Mouse (Mus musculus) CH12.LX (cell line): Measurements from ENCODE around the gene Gli3. TPM values are rescaled to one million over a fixed set of nuclear protein-coding genes. Genes with fewer than 3 reads are reported as not detected.

ENCODE experiments used
- DNase-seq: peaks from one replicate; pipeline ENCODE4 v3.0.0-alpha.2; 2013; ENCODE audit errors: extremely low read depth
- H3K27ac ChIP-seq: 2 replicates; pipeline ENCODE4 v1.5.1; 2012; ENCODE audit warnings: low read depth, mild to moderate bottlenecking, control low read depth, moderate library complexity; ENCODE audit not compliant: insufficient read depth
- H3K27me3 ChIP-seq: replicated peaks from 2 replicates; pipeline ENCODE3; 2012; ENCODE audit warnings: inconsistent platforms
- H3K36me3 ChIP-seq, 2 experiments: replicated peaks in 1 of 2; 2 replicates each; pipeline versions ENCODE3 to v1.6.1; 2012; ENCODE audit warnings: inconsistent platforms in 1 of 2, low read length in 1 of 2, mild to moderate bottlenecking in 1 of 2, mixed read lengths in 1 of 2, moderate library complexity in 1 of 2; ENCODE audit not compliant: control insufficient read depth in 1 of 2, insufficient read depth in 1 of 2
- H3K4me1 ChIP-seq, 2 experiments: 2 replicates each; pipeline ENCODE4 v1.6.1; 2012; ENCODE audit warnings: inconsistent platforms in 1 of 2, moderate library complexity in 1 of 2; ENCODE audit not compliant: insufficient read depth in 2 of 2, control insufficient read depth in 1 of 2
- H3K4me2 ChIP-seq: 2 replicates; pipeline ENCODE4 v1.6.1; 2012; ENCODE audit warnings: low read depth, mild to moderate bottlenecking, control low read depth; ENCODE audit not compliant: poor library complexity, insufficient read depth, severe bottlenecking
- H3K4me3 ChIP-seq, 3 experiments: fragments of 150-350 bp in 1 of 3; sonication (generic) in 1 of 3; replicated peaks in 1 of 3; 2 replicates each; pipeline versions ENCODE3 to v1.5.1; 2011 to 2012; ENCODE audit warnings: low read depth in 2 of 3, low read length in 2 of 3, mild to moderate bottlenecking in 2 of 3, moderate library complexity in 2 of 3, control low read depth in 1 of 3, improper control_type of control experiment in 1 of 3, inconsistent platforms in 1 of 3, mixed read lengths in 1 of 3; ENCODE audit not compliant: poor library complexity in 1 of 3
- H3K79me2 ChIP-seq: replicated peaks from 2 replicates; pipeline ENCODE4 v1.6.1; 2012; ENCODE audit warnings: mild to moderate bottlenecking, moderate library complexity; ENCODE audit not compliant: control insufficient read depth, poor library complexity, insufficient read depth, severe bottlenecking; ENCODE audit errors: extremely low read depth
- H3K9ac ChIP-seq: 2 replicates; pipeline ENCODE4 v1.6.1; 2012; ENCODE audit warnings: low read depth, mild to moderate bottlenecking, control low read depth, moderate library complexity; ENCODE audit not compliant: insufficient read depth
- H3K9me3 ChIP-seq: replicated peaks from 2 replicates; pipeline ENCODE3; 2012; ENCODE audit warnings: low read length, inconsistent platforms, mixed read lengths
- BHLHE40 ChIP-seq: IDR thresholded peaks from 2 replicates; pipeline ENCODE4 v1.6.1; 2011; ENCODE audit warnings: mild to moderate bottlenecking, low read depth, low read length, improper control_type of control experiment
- CHD1 ChIP-seq: IDR thresholded peaks from 2 replicates; pipeline ENCODE4 v1.6.1; 2012; ENCODE audit warnings: low read depth, low read length, improper control_type of control experiment, inconsistent platforms
- CTCF ChIP-seq, 2 experiments: IDR thresholded peaks in 1 of 2; conservative IDR thresholded peaks in 1 of 2; 2 replicates each; pipeline ENCODE4 v1.5.1; 2011 to 2012; ENCODE audit warnings: low read depth in 2 of 2, low read length in 2 of 2, improper control_type of control experiment in 1 of 2, inconsistent platforms in 1 of 2, mild to moderate bottlenecking in 1 of 2, moderate library complexity in 1 of 2
- ETS1 ChIP-seq: conservative IDR thresholded peaks from 2 replicates; pipeline ENCODE4 v1.6.1; 2012; ENCODE audit warnings: low read depth, mild to moderate bottlenecking, inconsistent platforms, low read length, improper control_type of control experiment, moderate library complexity
- GABPA ChIP-seq: IDR thresholded peaks from 2 replicates; pipeline ENCODE4 v1.6.1; 2012; ENCODE audit warnings: low read depth, low read length, improper control_type of control experiment, inconsistent platforms; ENCODE audit not compliant: insufficient replicate concordance
- JUN ChIP-seq: IDR thresholded peaks from 2 replicates; pipeline ENCODE4 v1.6.1; 2011; ENCODE audit warnings: low read depth, mild to moderate bottlenecking, low read length, improper control_type of control experiment, moderate library complexity; ENCODE audit not compliant: insufficient read depth
- KAT2A ChIP-seq: IDR thresholded peaks from 2 replicates; pipeline ENCODE4 v1.6.1; 2012; ENCODE audit warnings: low read length, improper control_type of control experiment, inconsistent platforms; ENCODE audit not compliant: insufficient replicate concordance
- MAZ ChIP-seq: IDR thresholded peaks from 2 replicates; pipeline ENCODE4 v1.6.1; 2012; ENCODE audit warnings: low read depth, mild to moderate bottlenecking, inconsistent platforms, low read length, improper control_type of control experiment, moderate library complexity
- MXI1 ChIP-seq: IDR thresholded peaks from 2 replicates; pipeline ENCODE4 v1.6.1; 2011; ENCODE audit warnings: mild to moderate bottlenecking, low read depth, low read length, improper control_type of control experiment
- MYC ChIP-seq: IDR thresholded peaks from 2 replicates; pipeline ENCODE4 v1.6.1; 2011; ENCODE audit warnings: low read depth, mild to moderate bottlenecking, improper control_type of control experiment, low read length
- NELFE ChIP-seq: IDR thresholded peaks from 2 replicates; pipeline ENCODE4 v1.6.1; 2011; ENCODE audit warnings: low read depth, low read length, improper control_type of control experiment
- NRF1 ChIP-seq: IDR thresholded peaks from 2 replicates; pipeline ENCODE4 v1.6.1; 2014; ENCODE audit warnings: low read depth, mild to moderate bottlenecking, inconsistent platforms, low read length, improper control_type of control experiment, moderate library complexity
- PAX5 ChIP-seq: IDR thresholded peaks from 2 replicates; pipeline ENCODE4 v1.6.1; 2012; ENCODE audit warnings: low read length, inconsistent platforms, mixed read lengths
- RAD21 ChIP-seq: IDR thresholded peaks from 2 replicates; pipeline ENCODE4 v1.6.1; 2011; ENCODE audit warnings: low read depth, mild to moderate bottlenecking, low read length, improper control_type of control experiment, moderate library complexity
- SIN3A ChIP-seq: IDR thresholded peaks from 2 replicates; pipeline ENCODE4 v1.6.1; 2012; ENCODE audit warnings: low read length, improper control_type of control experiment, inconsistent platforms
- SMC3 ChIP-seq: IDR thresholded peaks from 2 replicates; pipeline ENCODE4 v1.6.1; 2011; ENCODE audit warnings: low read depth, low read length, improper control_type of control experiment
- TCF12 ChIP-seq: IDR thresholded peaks from 2 replicates; pipeline ENCODE4 v1.6.1; 2014; ENCODE audit warnings: low read depth, mild to moderate bottlenecking, inconsistent platforms, low read length, improper control_type of control experiment
- UBTF ChIP-seq: IDR thresholded peaks from 2 replicates; pipeline ENCODE4 v1.6.1; 2012; ENCODE audit warnings: low read depth, mild to moderate bottlenecking, inconsistent platforms, low read length, improper control_type of control experiment, moderate library complexity
- USF1 ChIP-seq: IDR thresholded peaks from 2 replicates; pipeline ENCODE4 v1.6.1; 2014; ENCODE audit warnings: low read depth, mild to moderate bottlenecking, inconsistent platforms, low read length, improper control_type of control experiment
- ZC3H11A ChIP-seq: IDR thresholded peaks from 2 replicates; pipeline ENCODE4 v1.6.1; 2012; ENCODE audit warnings: low read depth, mild to moderate bottlenecking, inconsistent platforms, low read length, improper control_type of control experiment
- ZMIZ1 ChIP-seq: IDR thresholded peaks from 2 replicates; pipeline ENCODE4 v1.6.1; 2012; ENCODE audit warnings: low read depth, mild to moderate bottlenecking, inconsistent platforms, low read length, improper control_type of control experiment
- ZNF384 ChIP-seq: IDR thresholded peaks from 2 replicates; pipeline ENCODE4 v1.6.1; 2012; ENCODE audit warnings: low read depth, low read length, improper control_type of control experiment, inconsistent platforms
- dilution Hi-C: fragments of 300-500 bp; cut with MboI; formaldehyde crosslinking; loops from 2 replicates; pipeline ENCODE4 v1.14.3; 2020; ENCODE audit warnings: low sequenced_read_pairs; ENCODE audit not compliant: extremely low pct_unique_long_range_greater_than_20kb, extremely low pct_ligation_motif_present
- in situ Hi-C: fragments of 300-500 bp; cut with MboI; formaldehyde crosslinking; loops from 3 replicates; pipeline ENCODE4 v1.14.3; 2019; ENCODE audit warnings: low sequenced_read_pairs, low pct_ligation_motif_present, low pct_unique_long_range_greater_than_20kb, mixed read lengths
- polyA plus RNA-seq: library from polyadenylated mRNA; unstranded; fragments of >175 nt; gene quantifications from 2 replicates; pipeline ENCODE4 v1.2.1, GENCODE M21; 2012; ENCODE audit warnings: low read depth; ENCODE audit not compliant: insufficient read length
- total RNA-seq, 2 experiments: library from RNA; depleted of rRNA; stranded (reverse); fragments of 300-350 nt in 1 of 2; fragments of >200 nt in 1 of 2; gene quantifications; 2 replicates each; pipeline ENCODE4 v1.2.3; 2012 to 2014

Gli3 gene
- total and polyA plus RNA-seq, 3 experiments: not detected

DNA sequence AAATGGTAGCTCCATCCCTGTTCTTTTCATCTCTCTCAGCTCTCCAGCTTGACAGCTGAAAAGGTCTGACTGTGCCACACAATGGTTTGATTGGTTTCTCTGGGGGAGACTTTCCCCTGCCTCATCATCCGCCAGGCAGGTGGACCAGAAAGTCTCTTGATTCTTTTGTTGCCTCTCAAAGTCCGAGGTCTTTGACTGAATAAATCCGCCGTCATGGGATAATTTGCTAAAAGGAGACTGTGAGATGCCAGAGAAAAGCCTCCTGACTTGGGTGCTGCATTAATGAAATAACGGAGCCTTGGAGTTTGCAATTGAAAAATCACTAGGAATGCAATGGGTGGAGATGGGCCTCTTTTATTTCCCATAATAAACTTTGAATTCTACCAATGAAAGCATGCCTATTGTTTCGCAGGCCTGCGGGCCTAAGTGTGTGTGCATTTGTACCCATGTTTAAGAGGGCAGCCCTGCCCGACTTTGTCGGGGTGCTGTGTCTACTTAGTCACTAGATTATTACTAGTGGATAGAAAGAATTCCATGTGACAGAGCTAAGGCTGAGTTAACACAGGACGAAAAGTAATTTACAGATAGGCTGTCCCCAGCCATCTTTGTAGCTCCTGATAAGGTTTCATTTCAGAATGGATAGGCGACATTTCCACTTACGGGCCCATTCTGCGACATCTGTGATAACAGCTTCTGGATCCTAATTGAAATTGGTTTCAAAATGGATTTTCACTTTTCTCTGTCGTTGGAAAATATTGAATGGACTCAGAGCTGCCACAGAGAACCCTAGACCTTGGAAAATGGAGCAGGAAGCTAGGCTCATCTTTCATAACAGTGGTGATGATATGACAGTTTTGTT, 23.2 kb downstream of the Gli3 start:
- no peaks in the 10 kb centered on the region for H3K27me3 ChIP-seq
- no peak overlapping the region for H3K4me3 ChIP-seq
- no peaks in the 10 kb centered on the region for H3K36me3 ChIP-seq
- H3K9ac ChIP-seq: no peak overlapping the region
- in situ Hi-C loops (no loop called here), dilution Hi-C loops (no loop called here)
- H3K4me1 ChIP-seq: peaks cover 0 to 3% of the 10 kb centered on the region in 2 experiments; a peak in 2 of 4 replicates
- H3K9me3 ChIP-seq: no peaks in the 10 kb centered on the region
- TF ChIP-seq KAT2A: no peak
- TF ChIP-seq ETS1: no peak
- TF ChIP-seq SMC3: no peak
- TF ChIP-seq NRF1: no peak
- TF ChIP-seq GABPA: no peak
- TF ChIP-seq NELFE: no peak
- no peak for TF ChIP-seq CHD1
- TF ChIP-seq TCF12: no peak
- TF ChIP-seq ZC3H11A: no peak
- no peak for TF ChIP-seq SIN3A
- TF ChIP-seq JUN: no peak
- TF ChIP-seq MYC: no peak
- TF ChIP-seq RAD21: no peak
- no peak for TF ChIP-seq ZMIZ1
- no peak for TF ChIP-seq USF1
- TF ChIP-seq MAZ: no peak
- no peak for TF ChIP-seq UBTF
- no peaks in the 10 kb centered on the region for H3K79me2 ChIP-seq
- DNase-seq: no peak
- no peak overlapping the region for H3K27ac ChIP-seq
- no peak overlapping the region for H3K4me2 ChIP-seq

DNA sequence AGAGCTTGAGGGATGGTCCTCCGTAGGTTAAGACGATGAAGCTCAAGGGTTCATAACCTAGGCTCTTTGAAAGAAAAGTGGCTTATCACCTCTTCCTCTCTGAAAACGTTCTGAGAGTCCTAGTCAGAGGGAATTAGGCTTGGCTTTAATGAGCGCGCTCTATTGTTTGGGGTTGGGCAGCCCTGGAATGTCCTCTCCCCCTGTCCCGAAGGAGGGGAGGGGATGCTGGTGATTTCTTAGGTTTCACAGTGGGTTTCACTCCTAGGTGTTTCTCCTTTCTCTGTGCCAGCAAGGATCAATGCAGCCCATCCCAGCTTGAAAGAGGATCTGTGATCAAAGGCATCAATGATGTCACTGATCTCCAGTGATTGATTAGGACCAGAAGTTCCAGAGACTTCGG, 24.3 kb downstream of the Gli3 start:
- TF ChIP-seq CTCF (conservative IDR thresholded peaks at IDR 0.05 in 1 of 2, IDR thresholded peaks at IDR 0.05 in 1 of 2; ENCODE audit: low read depth in 2 of 2, low read length in 2 of 2) (no peak), ZNF384 (no peak), MXI1 (no peak), GABPA (no peak), MAZ (no peak), BHLHE40 (no peak), SMC3 (no peak), PAX5 (no peak)
- dilution Hi-C loops: no loop called here
- Histone ChIP-seq H3K27ac (no peak overlapping the region), H3K4me2 (no peak overlapping the region), H3K79me2 (no peaks in the 10 kb centered on the region), H3K9ac (no peak overlapping the region), H3K36me3 (no peaks in the 10 kb centered on the region), H3K4me3 (no peak overlapping the region), H3K9me3 (no peaks in the 10 kb centered on the region), H3K27me3 (no peaks in the 10 kb centered on the region), H3K4me1 (peaks cover 0 to 3% of the 10 kb centered on the region in 2 experiments; a peak in 2 of 4 replicates)
- in situ Hi-C loops: no loop called here
- DNase-seq: no peak
